Mouse (Mus musculus): ENCODE data around the gene Mia. TPM values are rescaled to one million over a fixed set of nuclear protein-coding genes. Genes with fewer than 3 reads are reported as not detected.

The Mia gene
- total and polyA plus RNA-seq, 2 experiments from 2014 or later: 34.2 to 63.6 TPM

DNA sequence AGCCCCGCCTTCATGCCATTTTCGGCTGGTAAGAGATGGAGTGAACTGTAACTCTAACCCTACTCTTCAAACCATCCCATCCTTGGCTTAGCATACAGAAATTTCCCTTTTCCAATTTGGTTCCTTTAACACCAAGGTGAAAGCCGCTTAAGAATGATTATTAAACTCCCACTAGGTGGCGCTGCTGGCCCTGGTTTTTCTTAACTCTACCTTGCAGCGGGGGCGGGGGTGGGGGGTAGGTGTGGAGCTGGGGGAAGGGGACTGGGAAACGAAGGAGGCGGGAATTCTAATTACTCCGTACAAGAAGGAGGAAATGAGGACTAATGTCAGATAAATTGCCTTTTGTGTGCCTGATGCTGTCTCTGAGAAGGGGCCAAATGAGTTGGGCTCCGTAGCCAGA, 48.4 kb downstream of the Mia start:
- Histone ChIP-seq H3K4me3 (ENCODE audit: low read length) (no peak overlapping the region), H3K9ac (replicated peaks; ENCODE audit: low read length) (no peak overlapping the region), H3K4me1 (ENCODE audit: insufficient read depth, low read length) (no peaks in the 10 kb centered on the region), H3K27ac (no peak overlapping the region), H3K36me3 (ENCODE audit: insufficient read depth, low read length) (no peaks in the 10 kb centered on the region), H3K27me3 (ENCODE audit: insufficient read depth, low read length) (no peaks in the 10 kb centered on the region), H3K9me3 (ENCODE audit: low read length) (no peaks in the 10 kb centered on the region), H3K4me2 (ENCODE audit: low read depth, low read length) (no peak overlapping the region)
- peak; percentile 54 for TF ChIP-seq CTCF (IDR thresholded peaks at IDR 0.05; ENCODE audit: low read depth)
- 15% methylated on average over 10 of the region's 10 CpGs for WGBS
- ATAC-seq (0 out of 2 replicates have a peak, but pooled peaks have one; percentile 33), DNase-seq (ENCODE audit: low spot score) (peak; percentile 76)

DNA sequence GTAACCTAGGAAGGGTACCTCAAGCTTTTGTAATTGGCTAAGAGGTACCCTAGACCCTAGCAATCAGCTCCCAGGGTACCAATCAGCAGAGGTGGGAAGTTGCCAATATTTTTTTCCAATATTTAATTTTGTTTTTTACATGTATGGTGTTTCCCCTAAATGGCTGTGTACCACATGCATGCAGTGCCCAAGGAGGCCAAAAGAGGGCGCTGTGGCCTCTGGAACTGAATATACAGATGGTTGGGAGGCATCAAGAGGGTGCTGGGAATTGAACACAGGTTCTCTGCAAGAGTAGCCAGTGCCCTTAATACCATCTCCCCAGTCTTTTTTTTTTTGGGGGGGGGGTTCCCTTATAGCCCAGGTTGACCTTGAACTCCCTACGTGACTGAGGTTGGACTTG, 49.6 kb downstream of the Mia start:
- H3K27me3 ChIP-seq (ENCODE audit: insufficient read depth, low read length): no peaks in the 10 kb centered on the region
- 68% methylated on average over 2 of the region's 2 CpGs for WGBS

DNA sequence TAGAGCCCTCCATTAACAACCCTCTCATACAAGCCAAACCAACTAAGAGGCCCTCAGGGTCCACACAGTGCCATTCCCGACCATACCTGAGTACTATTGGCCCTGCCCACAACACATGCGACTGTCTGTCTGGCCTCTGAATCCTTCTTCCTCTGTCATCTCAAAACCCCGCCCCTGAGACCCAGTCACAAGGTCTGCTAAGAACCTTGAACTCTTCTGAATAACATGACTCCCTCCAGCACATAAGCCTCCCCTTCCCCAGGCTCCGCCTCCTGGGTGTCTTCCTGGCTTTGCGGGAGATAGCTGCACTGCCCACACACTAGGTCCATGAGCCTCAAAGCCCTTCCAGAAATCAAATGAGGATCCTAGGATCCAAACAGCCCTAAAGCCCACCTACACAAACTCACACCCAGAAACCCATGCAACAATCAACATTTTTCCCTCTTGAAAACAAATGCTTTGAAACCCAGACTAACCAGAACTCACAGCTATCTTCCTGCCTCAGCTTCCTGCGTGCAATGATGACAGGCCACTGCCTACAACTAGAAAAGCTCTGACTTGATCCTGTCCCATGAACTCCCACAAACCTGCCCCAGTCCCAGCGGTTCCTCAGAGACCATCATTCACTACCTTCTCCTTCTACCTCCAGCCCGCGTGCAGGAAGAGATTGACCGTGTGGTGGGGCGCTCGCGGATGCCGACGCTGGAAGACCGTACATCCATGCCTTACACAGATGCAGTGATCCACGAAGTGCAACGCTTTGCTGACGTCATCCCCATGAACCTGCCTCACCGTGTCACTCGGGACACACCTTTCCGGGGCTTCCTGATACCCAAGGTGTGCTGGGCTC, 50.2 kb downstream of the Mia start:
- H3K4me3 ChIP-seq (ENCODE audit: low read length): no peak overlapping the region

More for the DNA sequence above, 49.6 kb downstream of the Mia start:
- H3K9ac ChIP-seq (replicated peaks; ENCODE audit: low read length): no peak overlapping the region
- no peak overlapping the region for H3K4me3 ChIP-seq (ENCODE audit: low read length)
- no peaks in the 10 kb centered on the region for H3K9me3 ChIP-seq (ENCODE audit: low read length)
- no peak overlapping the region for H3K27ac ChIP-seq
- DNase-seq (ENCODE audit: low spot score): no peak
- H3K4me1 ChIP-seq (ENCODE audit: insufficient read depth, low read length): no peaks in the 10 kb centered on the region
- no peak; the same call in 1 of the 2 replicates for TF ChIP-seq CTCF (IDR thresholded peaks at IDR 0.05; ENCODE audit: low read depth)
- no peaks in the 10 kb centered on the region for H3K36me3 ChIP-seq (ENCODE audit: insufficient read depth, low read length)
- H3K4me2 ChIP-seq (ENCODE audit: low read depth, low read length): no peak overlapping the region
- ATAC-seq: no peak

DNA sequence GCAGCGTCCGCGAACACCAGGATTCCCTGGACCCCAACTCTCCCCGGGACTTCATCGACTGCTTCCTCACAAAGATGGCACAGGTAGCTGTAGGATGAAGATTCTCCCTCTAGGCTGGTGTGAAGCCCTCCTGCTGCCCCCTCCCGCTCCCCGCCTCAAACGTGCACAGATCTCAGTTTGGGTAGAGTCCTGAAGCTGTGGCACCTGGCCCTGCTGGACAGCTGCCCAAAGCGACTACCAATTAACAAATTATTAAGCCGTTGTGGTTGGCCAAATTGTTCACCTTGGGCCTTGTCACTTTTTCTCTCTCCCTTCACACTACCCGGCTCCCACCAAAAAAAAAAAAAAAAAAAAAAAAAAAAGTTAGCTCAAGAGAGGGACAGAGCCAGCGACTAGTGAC, 51.1 kb downstream of the Mia start:
- ATAC-seq (no peak), DNase-seq (ENCODE audit: low spot score) (no peak)
- Histone ChIP-seq H3K4me2 (ENCODE audit: low read depth, low read length) (no peak overlapping the region), H3K27ac (no peak overlapping the region), H3K4me1 (ENCODE audit: insufficient read depth, low read length) (no peaks in the 10 kb centered on the region), H3K36me3 (ENCODE audit: insufficient read depth, low read length) (no peaks in the 10 kb centered on the region), H3K9me3 (ENCODE audit: low read length) (no peaks in the 10 kb centered on the region), H3K27me3 (ENCODE audit: insufficient read depth, low read length) (no peaks in the 10 kb centered on the region), H3K9ac (replicated peaks; ENCODE audit: low read length) (no peak overlapping the region), H3K4me3 (ENCODE audit: low read length) (no peak overlapping the region)
- whole genome bisulfite sequencing: 86% methylated on average over 12 of the region's 12 CpGs
- TF ChIP-seq CTCF (IDR thresholded peaks at IDR 0.05; ENCODE audit: low read depth): no peak

More for the DNA sequence above, 50.2 kb downstream of the Mia start:
- Histone ChIP-seq H3K9me3 (ENCODE audit: low read length) (no peaks in the 10 kb centered on the region), H3K4me1 (ENCODE audit: insufficient read depth, low read length) (no peaks in the 10 kb centered on the region), H3K36me3 (ENCODE audit: insufficient read depth, low read length) (no peaks in the 10 kb centered on the region), H3K4me2 (ENCODE audit: low read depth, low read length) (no peak overlapping the region), H3K9ac (replicated peaks; ENCODE audit: low read length) (no peak overlapping the region), H3K27me3 (ENCODE audit: insufficient read depth, low read length) (no peaks in the 10 kb centered on the region), H3K27ac (no peak overlapping the region)
- TF ChIP-seq CTCF (IDR thresholded peaks at IDR 0.05; ENCODE audit: low read depth): no peak
- ATAC-seq (no peak), DNase-seq (ENCODE audit: low spot score) (no peak)
- WGBS: 89% methylated on average over 22 of the region's 22 CpGs

MicroRNAs within 50 kb of the gene (microRNA counts, 519-probe panel; counts per million panel counts)
- not detected for microRNA mmu-miR-1191

Small RNAs within 50 kb of the gene (microRNA-seq; reads per million reads assigned to microRNA genes)
- gene Mir1191: 0.35 to 1.8 reads per million in 2 experiments
- 0.36 to 1.6 reads per million in 2 experiments for gene Mir3101

Other genes starting within 250 kb of the Mia start
- not detected in 2 replicates for gene Cyp2a22, start 241.8 kb downstream of the Mia start, total RNA-seq (2014; rRNA removed)
- not detected in 2 replicates for gene Cyp2a22, start 241.8 kb downstream of the Mia start, polyA plus RNA-seq (2015; fragmentation: Nextera tagmentation; extraction: Ambion mirVana)
- gene Cyp2a12, start 152.1 kb downstream of the Mia start, total RNA-seq (2014; rRNA removed): not detected in 2 replicates
- not detected in 2 replicates for gene Cyp2a12, start 152.1 kb downstream of the Mia start, polyA plus RNA-seq (2015; fragmentation: Nextera tagmentation; extraction: Ambion mirVana)
- 1.3 TPM in 1 of 2 replicates, not detected in the other for gene Cyp2f2, start 61.2 kb downstream of the Mia start, total RNA-seq (2014; rRNA removed)
- gene Cyp2f2, start 61.2 kb downstream of the Mia start, polyA plus RNA-seq (2015; fragmentation: Nextera tagmentation; extraction: Ambion mirVana): 0.36 and 0.43 TPM in 2 replicates
- not detected in 2 replicates for gene Cyp2t4, start 27.4 kb downstream of the Mia start, total RNA-seq (2014; rRNA removed)
- gene Cyp2t4, start 27.4 kb downstream of the Mia start, polyA plus RNA-seq (2015; fragmentation: Nextera tagmentation; extraction: Ambion mirVana): 0.09 and 0.32 TPM in 2 replicates
- gene Egln2, start 14.4 kb downstream of the Mia start, total RNA-seq (2014; rRNA removed): 116 and 117 TPM in 2 replicates
- gene Egln2, start 14.4 kb downstream of the Mia start, polyA plus RNA-seq (2015; fragmentation: Nextera tagmentation; extraction: Ambion mirVana): 75.4 and 78.6 TPM in 2 replicates
- 66.7 and 76.9 TPM in 2 replicates for gene Rab4b, start 2.3 kb downstream of the Mia start, total RNA-seq (2014; rRNA removed)
- gene Rab4b, start 2.3 kb downstream of the Mia start, polyA plus RNA-seq (2015; fragmentation: Nextera tagmentation; extraction: Ambion mirVana): 125 and 128 TPM in 2 replicates
- not detected in 2 replicates for gene Gm21983, start 71 bp downstream of the Mia start, total RNA-seq (2014; rRNA removed)
- 0.43 and 0.44 TPM in 2 replicates for gene Gm21983, start 71 bp downstream of the Mia start, polyA plus RNA-seq (2015; fragmentation: Nextera tagmentation; extraction: Ambion mirVana)
- gene BC024978, start 14.6 kb upstream of the Mia start, total RNA-seq (2014; rRNA removed): 5.5 and 6.1 TPM in 2 replicates
- gene BC024978, start 14.6 kb upstream of the Mia start, polyA plus RNA-seq (2015; fragmentation: Nextera tagmentation; extraction: Ambion mirVana): 2.1 and 2.5 TPM in 2 replicates
- 128 and 131 TPM in 2 replicates for gene Snrpa, start 15.1 kb upstream of the Mia start, total RNA-seq (2014; rRNA removed)
- gene Snrpa, start 15.1 kb upstream of the Mia start, polyA plus RNA-seq (2015; fragmentation: Nextera tagmentation; extraction: Ambion mirVana): 142 and 147 TPM in 2 replicates
- 14.3 and 18.8 TPM in 2 replicates for gene Itpkc, start 47.5 kb upstream of the Mia start, total RNA-seq (2014; rRNA removed)
- 3.3 and 4.0 TPM in 2 replicates for gene Itpkc, start 47.5 kb upstream of the Mia start, polyA plus RNA-seq (2015; fragmentation: Nextera tagmentation; extraction: Ambion mirVana)
- 26.5 and 27.6 TPM in 2 replicates for gene Coq8b, start 51.9 kb upstream of the Mia start, total RNA-seq (2014; rRNA removed)
- 16.7 and 20.4 TPM in 2 replicates for gene Coq8b, start 51.9 kb upstream of the Mia start, polyA plus RNA-seq (2015; fragmentation: Nextera tagmentation; extraction: Ambion mirVana)
- gene Numbl, start 77.3 kb upstream of the Mia start, total RNA-seq (2014; rRNA removed): 140 and 161 TPM in 2 replicates
- 55.9 and 59.5 TPM in 2 replicates for gene Numbl, start 77.3 kb upstream of the Mia start, polyA plus RNA-seq (2015; fragmentation: Nextera tagmentation; extraction: Ambion mirVana)
- gene Ltbp4, start 156.5 kb upstream of the Mia start, total RNA-seq (2014; rRNA removed): 34.8 and 41.2 TPM in 2 replicates
- gene Ltbp4, start 156.5 kb upstream of the Mia start, polyA plus RNA-seq (2015; fragmentation: Nextera tagmentation; extraction: Ambion mirVana): 10.5 and 10.6 TPM in 2 replicates
- gene Shkbp1, start 174.9 kb upstream of the Mia start, total RNA-seq (2014; rRNA removed): 27.0 and 31.2 TPM in 2 replicates
- gene Shkbp1, start 174.9 kb upstream of the Mia start, polyA plus RNA-seq (2015; fragmentation: Nextera tagmentation; extraction: Ambion mirVana): 20.0 and 20.2 TPM in 2 replicates
- not detected in 2 replicates for gene Gm20479, start 176.3 kb upstream of the Mia start, total RNA-seq (2014; rRNA removed)
- gene Gm20479, start 176.3 kb upstream of the Mia start, polyA plus RNA-seq (2015; fragmentation: Nextera tagmentation; extraction: Ambion mirVana): not detected in 2 replicates

Measured in hindbrain, postnatal 0 days (tissue).